Mouse (Mus musculus) embryonic facial prominence, embryonic 12.5 days (tissue): ENCODE measurements around the gene Nutf2-ps1. TPM values are rescaled to one million over a fixed set of nuclear protein-coding genes. Genes with fewer than 3 reads are reported as not detected.

ENCODE experiments used
- ATAC-seq: fragments of 200-750 bp; cut with Nextera tagmentation; 2 replicates; pipeline ENCODE4 v1.8.0; 2017; ENCODE audit not compliant: insufficient number of reproducible peaks, insufficient read depth, low FRiP score, low TSS enrichment
- H3K27ac ChIP-seq: fragments of 300-500 bp; sonication (generic); 2 replicates; pipeline ENCODE4 v1.5.1; 2016; ENCODE audit warnings: mild to moderate bottlenecking
- H3K27me3 ChIP-seq: fragments of 300-500 bp; sonication (generic); 2 replicates; pipeline ENCODE4 v1.6.1; 2016; ENCODE audit warnings: mild to moderate bottlenecking, moderate library complexity
- H3K36me3 ChIP-seq: fragments of 300-500 bp; sonication (generic); 2 replicates; pipeline ENCODE4 v1.6.1; 2016; ENCODE audit warnings: mild to moderate bottlenecking
- H3K4me1 ChIP-seq: fragments of 300-500 bp; sonication (generic); 2 replicates; pipeline ENCODE4 v1.6.1; 2016
- H3K4me2 ChIP-seq: fragments of 300-500 bp; sonication (generic); replicated peaks from 2 replicates; pipeline ENCODE4 v1.6.1; 2016; ENCODE audit warnings: mild to moderate bottlenecking, moderate library complexity
- H3K4me3 ChIP-seq: fragments of 300-500 bp; sonication (generic); 2 replicates; pipeline ENCODE4 v1.5.1; 2016; ENCODE audit warnings: mild to moderate bottlenecking
- H3K9ac ChIP-seq: fragments of 300-500 bp; sonication (generic); 2 replicates; pipeline ENCODE4 v1.6.1; 2016; ENCODE audit warnings: mild to moderate bottlenecking, moderate library complexity
- H3K9me3 ChIP-seq: fragments of 300-500 bp; sonication (generic); 2 replicates; pipeline ENCODE4 v1.6.1; 2016; ENCODE audit warnings: mild to moderate bottlenecking, moderate library complexity
- WGBS: fragments of 180-500 bp; shearing (Covaris S2); methylation state at CpG from one replicate; pipeline ENCODE4 v1.1.7; 2016; 5-methylcytosine and 5-hydroxymethylcytosine counted together
- polyA plus RNA-seq: library from polyadenylated mRNA; unstranded; fragments of >200 nt; fragmentation: Nextera tagmentation; extraction: Ambion mirVana; gene quantifications from 2 replicates; pipeline ENCODE4 v1.2.1, GENCODE M21; 2016

Gene Nutf2-ps1
- polyA plus RNA-seq, 1 experiment from 2014 or later, result 399 TPM

GRCm38 (mm10) chr19:53565565-53566277 is 23.1 kb downstream of the Nutf2-ps1 start:
- 90% methylated on average over 14 of the region's 14 CpGs for WGBS
- H3K27ac ChIP-seq, result no peak overlapping the region

GRCm38 (mm10) chr19:53564174-53564573 is 24.7 kb downstream of the Nutf2-ps1 start:
- Histone ChIP-seq H3K9ac (no peak overlapping the region), H3K9me3 (no peaks in the 10 kb centered on the region), H3K27ac (no peak overlapping the region), H3K27me3 (no peaks in the 10 kb centered on the region), H3K4me3 (no peak overlapping the region), H3K36me3 (no peaks in the 10 kb centered on the region), H3K4me2 (no peak overlapping the region), H3K4me1 (no peaks in the 10 kb centered on the region)
- WGBS, result 55% methylated on average over 4 of the region's 4 CpGs
- no peak for ATAC-seq

More at GRCm38 (mm10) chr19:53565565-53566277, 23.1 kb downstream of the Nutf2-ps1 start:
- no peaks in the 10 kb centered on the region for H3K4me1 ChIP-seq
- no peaks in the 10 kb centered on the region for H3K27me3 ChIP-seq
- H3K9ac ChIP-seq, result no peak overlapping the region
- H3K9me3 ChIP-seq, result no peaks in the 10 kb centered on the region
- ATAC-seq, result no peak
- no peak overlapping the region for H3K4me2 ChIP-seq
- no peak overlapping the region for H3K4me3 ChIP-seq
- no peaks in the 10 kb centered on the region for H3K36me3 ChIP-seq

DNA sequence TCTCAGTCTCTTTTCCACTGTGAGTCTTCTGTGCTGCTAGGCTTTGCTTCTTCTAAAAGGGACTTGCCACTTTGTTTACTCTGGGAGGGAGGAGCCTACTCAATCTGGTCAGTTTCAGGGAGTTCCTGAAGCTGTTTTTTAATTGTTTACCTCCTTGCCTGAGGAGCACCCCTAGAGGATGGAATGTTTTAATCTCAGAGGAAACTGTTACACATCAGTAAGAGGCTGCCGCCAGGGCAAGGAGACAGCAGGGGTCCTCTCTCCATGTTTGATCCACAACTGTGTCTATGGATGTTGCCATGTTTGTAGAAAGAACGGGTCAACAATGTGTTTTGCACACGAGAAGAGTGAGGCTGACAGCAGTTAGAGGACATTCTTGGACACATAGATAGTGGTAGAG is 28.4 kb downstream of the Nutf2-ps1 start:
- Histone ChIP-seq H3K36me3 (no peaks in the 10 kb centered on the region), H3K9ac (no peak overlapping the region), H3K4me3 (no peak overlapping the region), H3K4me1 (peaks cover 8% of the 10 kb centered on the region; the same call in 1 of the 2 replicates), H3K9me3 (no peaks in the 10 kb centered on the region), H3K27me3 (no peaks in the 10 kb centered on the region), H3K27ac (no peak overlapping the region), H3K4me2 (no peak overlapping the region)
- ATAC-seq, result no peak
- 87% methylated on average over 3 of the region's 3 CpGs for WGBS

- no peak for ATAC-seq
- no peaks in the 10 kb centered on the region for H3K36me3 ChIP-seq
- no peak overlapping the region for H3K27ac ChIP-seq
- 25% methylated on average over 20 of the region's 20 CpGs for WGBS
- no peaks in the 10 kb centered on the region for H3K9me3 ChIP-seq
- peaks cover 8% of the 10 kb centered on the region; the same call in 1 of the 2 replicates for H3K4me1 ChIP-seq
- peak overlapping the region; percentile 41 for H3K4me2 ChIP-seq
- H3K9ac ChIP-seq, result no peak overlapping the region
- peak overlapping the region; percentile 17 for H3K4me3 ChIP-seq
- no peaks in the 10 kb centered on the region for H3K27me3 ChIP-seq
Measured at GRCm38 (mm10) chr19:53557267-53557936, 31.5 kb downstream of the Nutf2-ps1 start.

DNA sequence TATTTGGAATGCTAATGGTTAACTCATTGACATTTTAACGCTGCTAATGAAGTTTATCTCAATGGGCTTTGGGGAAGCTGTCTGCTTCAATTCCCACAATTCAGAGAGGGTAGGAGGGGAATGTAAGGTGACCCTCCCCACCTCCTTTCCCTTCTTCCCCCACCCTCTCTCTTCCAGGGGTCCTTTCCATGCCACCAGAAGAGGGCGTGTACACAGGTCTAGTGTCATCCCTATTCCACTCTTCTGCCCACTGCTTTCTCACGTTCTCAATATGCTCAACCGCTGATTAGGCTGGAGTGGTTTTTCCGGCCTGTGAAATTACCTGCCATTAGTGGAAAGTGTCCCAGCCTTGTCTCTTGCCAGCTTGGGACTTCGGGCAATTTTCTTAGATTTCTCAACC is 32.0 kb downstream of the Nutf2-ps1 start:
- Histone ChIP-seq H3K9ac (no peak overlapping the region), H3K4me1 (peaks cover 8% of the 10 kb centered on the region; the same call in 1 of the 2 replicates), H3K27me3 (no peaks in the 10 kb centered on the region), H3K9me3 (no peaks in the 10 kb centered on the region), H3K27ac (no peak overlapping the region), H3K4me2 (peak overlapping the region; percentile 41), H3K36me3 (no peaks in the 10 kb centered on the region), H3K4me3 (no peak overlapping the region)
- ATAC-seq, result no peak
- 30% methylated on average over 6 of the region's 6 CpGs for WGBS

DNA sequence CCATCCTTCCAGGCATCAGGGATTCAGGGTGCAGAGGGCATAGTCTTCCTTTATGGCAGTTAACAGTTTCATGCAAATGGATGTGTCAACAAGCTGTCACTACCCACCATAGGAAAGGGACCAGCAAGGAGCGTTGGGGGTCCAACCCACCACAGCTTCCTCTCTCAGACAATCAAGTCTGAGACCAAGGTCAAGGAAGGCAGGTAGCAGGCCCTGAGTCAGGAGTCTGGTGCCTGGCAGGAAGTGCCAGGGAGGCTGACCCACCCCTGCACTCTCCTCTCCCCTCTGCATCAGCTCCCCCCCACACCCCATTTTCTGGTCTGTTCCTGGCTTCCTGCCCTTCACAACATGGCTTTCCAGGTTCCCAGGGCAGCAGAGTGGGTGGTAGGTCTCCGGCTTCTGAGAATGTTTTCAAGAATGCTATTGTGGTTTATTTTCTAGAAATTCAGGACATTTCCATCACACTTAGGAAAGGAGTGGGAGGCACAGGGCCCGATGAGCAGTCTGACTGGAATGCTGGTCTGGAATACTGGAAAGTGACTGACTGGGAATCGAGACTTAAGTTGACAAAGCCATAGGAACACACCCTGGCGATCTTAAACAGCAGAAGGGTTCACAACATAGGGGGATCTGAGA is 33.8 kb downstream of the Nutf2-ps1 start:
- Histone ChIP-seq H3K4me1 (peaks cover 8% of the 10 kb centered on the region; the same call in 1 of the 2 replicates), H3K36me3 (no peaks in the 10 kb centered on the region), H3K4me3 (no peak overlapping the region), H3K9me3 (no peaks in the 10 kb centered on the region), H3K27me3 (no peaks in the 10 kb centered on the region), H3K4me2 (no peak overlapping the region), H3K9ac (no peak overlapping the region), H3K27ac (no peak overlapping the region)
- ATAC-seq, result no peak
- 74% methylated on average over 5 of the region's 5 CpGs for WGBS

GRCm38 (mm10) chr19:53554402-53554801 is 34.5 kb downstream of the Nutf2-ps1 start:
- Histone ChIP-seq H3K9me3 (no peaks in the 10 kb centered on the region), H3K27me3 (no peaks in the 10 kb centered on the region), H3K36me3 (no peaks in the 10 kb centered on the region), H3K4me3 (no peak overlapping the region), H3K27ac (no peak overlapping the region), H3K9ac (no peak overlapping the region), H3K4me1 (peaks cover 8% of the 10 kb centered on the region; the same call in 1 of the 2 replicates), H3K4me2 (no peak overlapping the region)
- WGBS, result 83% methylated on average over 11 of the region's 11 CpGs
- no peak for ATAC-seq

DNA sequence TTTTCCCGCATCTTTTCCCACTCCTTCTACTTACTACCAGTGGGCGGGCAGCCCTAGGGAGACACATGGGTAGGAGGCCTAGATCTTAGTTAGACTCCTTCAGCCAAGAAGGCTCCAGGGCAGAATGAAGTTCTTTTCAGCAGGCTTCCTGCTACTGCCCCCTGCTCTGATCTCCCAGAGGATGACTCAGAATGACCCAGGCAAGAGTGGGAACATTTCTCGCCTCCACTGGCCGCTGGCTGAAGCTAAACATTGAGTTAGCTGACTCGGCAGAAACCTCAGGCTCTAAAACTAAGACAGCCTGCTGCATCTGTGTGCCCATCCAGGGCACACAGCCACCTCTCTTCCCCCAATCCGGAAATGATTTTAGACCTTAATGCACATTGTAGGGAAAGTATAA is 36.1 kb downstream of the Nutf2-ps1 start:
- Histone ChIP-seq H3K27ac (no peak overlapping the region), H3K36me3 (no peaks in the 10 kb centered on the region), H3K4me3 (no peak overlapping the region), H3K9ac (no peak overlapping the region), H3K27me3 (no peaks in the 10 kb centered on the region), H3K4me2 (no peak overlapping the region), H3K4me1 (peaks cover 8% of the 10 kb centered on the region; the same call in 1 of the 2 replicates), H3K9me3 (no peaks in the 10 kb centered on the region)
- 58% methylated on average over 6 of the region's 6 CpGs for WGBS
- no peak for ATAC-seq

- Histone ChIP-seq H3K27ac (no peak overlapping the region), H3K36me3 (no peaks in the 10 kb centered on the region), H3K27me3 (no peaks in the 10 kb centered on the region), H3K4me2 (no peak overlapping the region), H3K9me3 (no peaks in the 10 kb centered on the region), H3K9ac (no peak overlapping the region), H3K4me1 (peaks cover 8% of the 10 kb centered on the region; the same call in 1 of the 2 replicates), H3K4me3 (no peak overlapping the region)
- 31% methylated on average over 10 of the region's 10 CpGs for WGBS
- no peak for ATAC-seq
Measured at GRCm38 (mm10) chr19:53552216-53552786, 36.6 kb downstream of the Nutf2-ps1 start.

- H3K27me3 ChIP-seq, result no peaks in the 10 kb centered on the region
- H3K4me3 ChIP-seq, result no peak overlapping the region
- H3K9ac ChIP-seq, result no peak overlapping the region
- H3K4me1 ChIP-seq, result peaks cover 3% of the 10 kb centered on the region; the same call in 1 of the 2 replicates
- no peaks in the 10 kb centered on the region for H3K9me3 ChIP-seq
- no peak overlapping the region for H3K4me2 ChIP-seq
- no peaks in the 10 kb centered on the region for H3K36me3 ChIP-seq
- H3K27ac ChIP-seq, result no peak overlapping the region
- no peak for ATAC-seq
- WGBS, result 83% methylated on average over 12 of the region's 12 CpGs
Measured at GRCm38 (mm10) chr19:53550972-53551371, 37.9 kb downstream of the Nutf2-ps1 start.

DNA sequence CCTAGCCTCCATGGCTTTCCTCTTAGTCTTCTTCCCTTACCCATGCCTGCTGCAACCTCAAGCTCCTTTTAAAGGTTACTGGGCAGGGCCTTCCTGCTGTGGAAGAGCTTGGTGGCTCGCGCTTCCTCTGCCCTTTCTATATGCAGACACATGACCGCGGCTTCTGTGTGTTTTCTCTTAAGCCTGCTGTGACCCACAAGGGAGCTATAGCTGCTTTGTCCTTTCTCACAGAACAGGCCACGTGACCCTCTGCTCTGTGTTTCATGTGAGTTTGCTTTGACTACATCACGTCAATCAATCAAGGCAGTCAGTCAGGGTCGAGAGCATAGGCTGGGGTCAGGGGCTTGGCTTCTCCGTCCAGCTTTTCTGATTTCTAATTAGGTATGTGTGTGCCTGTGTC is 41.3 kb downstream of the Nutf2-ps1 start:
- Histone ChIP-seq H3K4me1 (peaks cover 3% of the 10 kb centered on the region; the same call in 1 of the 2 replicates), H3K9me3 (no peaks in the 10 kb centered on the region), H3K36me3 (no peaks in the 10 kb centered on the region), H3K27me3 (no peaks in the 10 kb centered on the region), H3K4me2 (no peak overlapping the region), H3K9ac (no peak overlapping the region), H3K4me3 (no peak overlapping the region), H3K27ac (no peak overlapping the region)
- WGBS, result 38% methylated on average over 8 of the region's 8 CpGs
- ATAC-seq, result no peak
